Mouse (Mus musculus): ENCODE results near the gene Vegfb.

The Vegfb gene

GRCm38 (mm10) chr19:6987061-6987903, at the start of gene Vegfb:
Gene Vegfb (minus strand): TSS chr19:6987651.
- DNase-seq, result peak; percentile 79 to 86

- no peak for DNase-seq
Measured at GRCm38 (mm10) chr19:7034006-7034405, 46.6 kb upstream of the Vegfb start.

GRCm38 (mm10) chr19:7029531-7029930, 42.1 kb upstream of the Vegfb start:
- no peak for DNase-seq

GRCm38 (mm10) chr19:7020224-7020641, 32.8 kb upstream of the Vegfb start:
- DNase-seq, result peak; percentile 80 to 83

- no peak for DNase-seq
Measured at GRCm38 (mm10) chr19:7019191-7019590, 31.7 kb upstream of the Vegfb start, which contains the start of gene Fermt3. Gene Fermt3 (minus strand): TSS chr19:7019469.

- no peak for DNase-seq
Measured at GRCm38 (mm10) chr19:7018546-7018945, 31.1 kb upstream of the Vegfb start.

- no peak for DNase-seq
Measured at GRCm38 (mm10) chr19:7017541-7018457, 30.3 kb upstream of the Vegfb start.

- peak; percentile 83 for DNase-seq
Measured at GRCm38 (mm10) chr19:7014481-7015135, 27.2 kb upstream of the Vegfb start.

GRCm38 (mm10) chr19:7013984-7014383, 26.5 kb upstream of the Vegfb start:
- no peak for DNase-seq

GRCm38 (mm10) chr19:7012426-7012825, 25.0 kb upstream of the Vegfb start:
- no peak for DNase-seq

GRCm38 (mm10) chr19:7006892-7007593, 19.6 kb upstream of the Vegfb start:
- no peak for DNase-seq

- DNase-seq, result no peak
Measured at GRCm38 (mm10) chr19:6999360-7000063, 12.1 kb upstream of the Vegfb start.

GRCm38 (mm10) chr19:6997721-6998290, 10.4 kb upstream of the Vegfb start:
- DNase-seq, result no peak

- peak; percentile 92 to 93 for DNase-seq
Measured at GRCm38 (mm10) chr19:6996006-6996405, 8.6 kb upstream of the Vegfb start, which contains the start of the genes Nudt22 and Trpt1. Gene Nudt22 (minus strand): TSS chr19:6996117. Gene Trpt1 (plus strand): TSS chr19:6996131.

GRCm38 (mm10) chr19:6995255-6995991, 8.0 kb upstream of the Vegfb start:
- peak; percentile 78 to 80 for DNase-seq

- no peak for DNase-seq
Measured at GRCm38 (mm10) chr19:6994489-6994888, 7.0 kb upstream of the Vegfb start.

- no peak for DNase-seq
Measured at GRCm38 (mm10) chr19:6994002-6994401, 6.6 kb upstream of the Vegfb start.

- no peak for DNase-seq
Measured at GRCm38 (mm10) chr19:6993011-6993770, 5.7 kb upstream of the Vegfb start.
